Mouse (Mus musculus): ENCODE data around the gene Gprin1. TPM values are rescaled to one million over a fixed set of nuclear protein-coding genes. Genes with fewer than 3 reads are reported as not detected.

The Gprin1 gene
- polyA plus RNA-seq, 1 experiment from 2014 or later = 0.23 TPM

DNA sequence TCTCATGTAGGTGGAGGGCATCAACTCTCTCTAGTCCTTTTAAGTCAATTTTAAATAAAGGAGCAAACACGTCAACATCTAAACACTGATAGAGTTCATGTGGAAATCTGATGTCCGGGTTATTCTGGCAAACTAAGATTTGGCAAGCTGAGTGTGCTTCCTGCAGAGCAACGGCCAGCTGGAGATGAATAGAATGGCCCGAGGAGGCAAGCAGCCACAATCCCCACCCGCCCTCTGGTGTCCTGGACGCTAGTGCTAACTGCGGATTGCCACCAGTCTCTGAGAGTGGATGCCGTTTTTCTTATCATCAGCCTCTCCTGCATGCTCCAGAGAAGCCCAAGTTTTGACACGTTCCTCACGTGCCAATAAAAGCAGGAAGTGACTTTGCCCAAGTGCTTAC is 2.8 kb downstream of the Gprin1 start:
- H3K36me3 ChIP-seq = no peaks in the 10 kb centered on the region
- H3K4me3 ChIP-seq = no peak overlapping the region
- ATAC-seq = no peak
- peaks cover 74% of the 10 kb centered on the region for H3K27me3 ChIP-seq (replicated peaks)
- H3K9me3 ChIP-seq (replicated peaks) = no peaks in the 10 kb centered on the region
- H3K27ac ChIP-seq = no peak overlapping the region
- H3K9ac ChIP-seq = no peak overlapping the region
- peaks cover 12% of the 10 kb centered on the region for H3K4me1 ChIP-seq
- 36% methylated on average over 10 of the region's 10 CpGs for WGBS (ENCODE audit: insufficient replicate concordance)
- no peak overlapping the region for H3K4me2 ChIP-seq

DNA sequence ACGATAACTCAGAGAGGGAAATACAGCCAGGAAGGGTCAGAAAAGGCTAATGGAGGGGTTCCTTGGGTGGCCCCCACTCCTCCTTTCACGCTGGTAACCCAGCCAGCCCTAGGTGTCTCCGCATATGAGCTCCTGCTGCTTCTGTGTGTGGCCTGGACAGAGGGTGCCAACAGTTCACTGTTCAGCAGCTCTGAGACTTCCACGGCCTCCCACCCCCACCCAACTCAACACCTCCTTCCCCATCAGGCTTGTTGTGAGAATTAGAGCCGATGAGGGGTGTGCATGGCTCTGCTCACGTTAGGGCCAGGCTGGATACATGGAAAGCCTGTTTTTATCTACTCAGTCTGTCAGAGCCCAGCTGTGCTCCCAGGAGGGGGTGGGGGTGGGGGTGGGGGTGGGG is 3.6 kb downstream of the Gprin1 start:
- Histone ChIP-seq H3K27me3 (replicated peaks) (peaks cover 73% of the 10 kb centered on the region), H3K27ac (no peak overlapping the region), H3K4me3 (no peak overlapping the region), H3K4me2 (no peak overlapping the region), H3K9ac (no peak overlapping the region), H3K4me1 (peaks cover 12% of the 10 kb centered on the region), H3K36me3 (no peaks in the 10 kb centered on the region), H3K9me3 (replicated peaks) (no peaks in the 10 kb centered on the region)
- WGBS (ENCODE audit: insufficient replicate concordance) = 26% methylated on average over 6 of the region's 6 CpGs
- ATAC-seq = no peak

DNA sequence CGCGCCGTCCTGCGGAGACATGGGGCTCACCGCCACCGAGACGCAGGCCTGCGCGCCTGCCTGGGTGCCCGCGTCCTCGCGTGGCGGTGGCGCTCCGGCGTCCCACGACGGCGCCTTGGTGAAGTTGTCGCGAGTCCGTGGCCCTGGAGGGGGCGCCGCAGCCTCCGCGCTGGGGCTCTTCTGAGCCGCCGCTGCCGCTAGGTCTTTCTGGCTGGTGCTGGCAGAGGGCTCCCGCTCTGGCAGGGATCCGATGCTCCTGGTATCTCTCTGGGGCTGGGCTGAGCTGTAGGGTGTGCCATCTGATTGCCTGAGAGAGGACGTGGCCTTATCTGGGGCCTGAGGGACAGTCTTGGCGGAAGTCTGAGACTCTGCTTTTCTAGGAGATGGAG is 11.5 kb downstream of the Gprin1 start:
- Histone ChIP-seq H3K4me2 (peak overlapping the region; percentile 59), H3K4me3 (peak overlapping the region; percentile 38), H3K9ac (no peak overlapping the region), H3K9me3 (replicated peaks) (no peaks in the 10 kb centered on the region), H3K36me3 (no peaks in the 10 kb centered on the region), H3K27me3 (replicated peaks) (peaks cover 70% of the 10 kb centered on the region), H3K27ac (no peak overlapping the region), H3K4me1 (0 out of 2 replicates have a peak, but pooled peaks cover 7% of the 10 kb centered on the region)
- no peak for ATAC-seq
- 6% methylated on average over 34 of the region's 34 CpGs for WGBS (ENCODE audit: insufficient replicate concordance)

DNA sequence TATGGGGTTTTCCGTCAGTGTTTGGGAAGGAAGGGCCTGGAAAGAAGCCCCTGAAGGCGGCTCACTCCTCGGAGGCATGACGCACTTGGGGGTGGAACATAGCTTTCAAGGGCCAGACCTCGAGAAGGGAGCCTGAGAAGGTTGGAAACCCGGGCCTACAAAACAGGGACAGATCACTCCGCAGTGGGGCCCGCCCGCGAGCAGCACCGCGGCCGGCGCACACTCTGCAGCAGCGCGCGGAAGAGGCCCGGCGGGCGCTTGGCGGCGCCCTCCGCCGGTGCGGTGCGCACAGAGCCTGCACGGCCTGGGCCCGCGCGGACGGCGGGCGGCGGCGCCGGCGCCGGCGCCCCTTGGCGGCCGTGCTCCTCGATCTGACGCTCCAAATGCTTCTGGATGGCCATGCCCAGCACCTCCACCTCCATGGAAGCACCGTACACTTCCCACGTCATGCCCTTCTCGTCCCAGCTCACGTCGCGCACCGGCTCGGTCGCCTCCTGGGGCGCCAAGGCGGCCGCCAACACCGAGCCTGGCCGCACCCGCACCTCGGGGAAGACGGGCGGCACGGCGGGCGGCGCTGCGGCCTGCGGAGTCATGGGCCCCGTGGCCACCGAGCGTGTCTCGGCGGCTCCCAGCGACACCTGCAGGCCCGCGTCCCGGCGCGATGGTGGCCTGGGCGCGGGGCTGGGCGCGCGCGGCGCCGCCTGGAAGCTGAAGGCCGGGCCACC is 12.0 kb downstream of the Gprin1 start:
- H3K9me3 ChIP-seq (replicated peaks) = no peaks in the 10 kb centered on the region
- H3K4me2 ChIP-seq = peak overlapping the region; percentile 59
- H3K27ac ChIP-seq = no peak overlapping the region
- no peak overlapping the region for H3K9ac ChIP-seq
- 3% methylated on average over 80 of the region's 87 CpGs for WGBS (ENCODE audit: insufficient replicate concordance)
- 0 out of 2 replicates have a peak, but pooled peaks cover 7% of the 10 kb centered on the region for H3K4me1 ChIP-seq
- no peaks in the 10 kb centered on the region for H3K36me3 ChIP-seq
- H3K4me3 ChIP-seq = peak overlapping the region; percentile 38
- 0 out of 2 replicates have a peak, but pooled peaks have one; percentile 37 for ATAC-seq
- peaks cover 70% of the 10 kb centered on the region for H3K27me3 ChIP-seq (replicated peaks)

DNA sequence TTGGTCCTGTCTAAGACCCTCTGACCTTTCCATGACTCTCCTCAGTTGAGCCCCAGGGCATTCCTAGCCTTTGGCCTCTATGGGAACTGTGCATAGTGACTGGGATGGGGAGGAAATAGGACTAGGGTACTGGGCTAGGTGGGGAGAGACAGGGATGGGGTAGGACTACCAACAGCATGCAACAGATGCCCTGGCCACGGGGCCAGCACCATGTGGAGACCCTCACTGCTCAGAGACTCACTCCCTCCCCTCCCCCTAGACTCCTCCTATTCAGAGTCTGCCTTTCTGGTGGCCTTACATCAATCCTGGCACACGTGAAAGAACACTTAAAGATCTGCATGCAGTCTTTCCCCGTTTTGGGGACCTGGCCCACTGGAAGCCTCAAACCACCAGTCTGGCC is 12.7 kb downstream of the Gprin1 start:
- no peak for ATAC-seq
- Histone ChIP-seq H3K4me2 (peak overlapping the region; percentile 59; the same call in 1 of the 2 replicates), H3K36me3 (no peaks in the 10 kb centered on the region), H3K4me1 (0 out of 2 replicates have a peak, but pooled peaks cover 7% of the 10 kb centered on the region), H3K9me3 (replicated peaks) (no peaks in the 10 kb centered on the region), H3K27me3 (replicated peaks) (peaks cover 69% of the 10 kb centered on the region), H3K9ac (no peak overlapping the region), H3K27ac (no peak overlapping the region), H3K4me3 (no peak overlapping the region)
- 22% methylated on average over 3 of the region's 3 CpGs for WGBS (ENCODE audit: insufficient replicate concordance)

DNA sequence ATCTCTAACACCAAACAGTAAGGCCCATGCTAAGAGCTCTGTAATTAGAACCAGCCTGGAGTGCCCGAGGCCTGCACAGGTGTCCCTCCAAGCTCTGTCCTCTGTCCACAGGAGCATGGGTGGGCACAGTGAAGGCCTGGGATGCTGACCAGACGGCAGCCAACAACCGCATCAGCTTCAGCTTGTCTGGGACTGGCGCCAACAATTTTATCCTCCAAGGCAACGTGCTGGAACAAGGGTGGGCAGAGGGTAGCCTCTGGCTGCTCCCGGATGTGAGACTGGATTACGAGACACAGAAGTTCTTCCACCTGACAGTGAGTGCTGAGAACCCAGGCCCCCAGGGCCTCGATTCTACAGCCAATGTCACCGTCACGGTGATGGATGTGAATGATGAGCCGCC is 23.5 kb downstream of the Gprin1 start:
- Histone ChIP-seq H3K9me3 (replicated peaks) (peaks cover 9% of the 10 kb centered on the region), H3K9ac (no peak overlapping the region), H3K4me1 (no peaks in the 10 kb centered on the region), H3K27me3 (replicated peaks) (no peaks in the 10 kb centered on the region), H3K27ac (no peak overlapping the region), H3K36me3 (no peaks in the 10 kb centered on the region; the same call in 1 of the 2 replicates), H3K4me2 (no peak overlapping the region), H3K4me3 (no peak overlapping the region)
- no peak for ATAC-seq
- WGBS (ENCODE audit: insufficient replicate concordance) = 65% methylated on average over 11 of the region's 11 CpGs

DNA sequence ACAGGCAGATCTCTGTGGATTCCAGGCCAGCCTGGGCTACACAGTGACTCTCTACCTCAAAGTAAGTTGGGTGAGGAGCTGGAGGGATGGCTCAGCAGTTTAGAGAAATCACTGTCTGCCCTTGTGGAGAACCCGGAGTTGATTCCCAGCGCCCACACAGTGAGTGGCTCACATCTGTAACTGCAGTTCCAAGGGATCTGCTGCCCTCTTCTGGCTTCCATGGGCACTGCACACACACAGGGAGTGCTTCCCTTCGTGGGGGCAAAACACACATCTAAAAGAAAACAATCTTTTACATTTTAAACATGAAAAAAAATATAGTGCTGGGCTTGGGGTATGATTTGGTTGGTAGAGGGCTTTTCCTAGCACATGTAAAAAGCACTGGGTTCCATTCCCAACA is 26.5 kb downstream of the Gprin1 start:
- 83% methylated on average over 3 of the region's 3 CpGs for WGBS (ENCODE audit: insufficient replicate concordance)
- H3K9me3 ChIP-seq (replicated peaks) = peaks cover 9% of the 10 kb centered on the region

GRCm38 (mm10) chr13:54716916-54717315 is 32.8 kb downstream of the Gprin1 start:
- H3K27me3 ChIP-seq (replicated peaks) = no peaks in the 10 kb centered on the region; the same call in 1 of the 2 replicates
- H3K4me1 ChIP-seq = no peaks in the 10 kb centered on the region
- no peak overlapping the region for H3K4me3 ChIP-seq
- no peak overlapping the region for H3K9ac ChIP-seq
- 2% methylated on average over 5 of the region's 5 CpGs for WGBS (ENCODE audit: insufficient replicate concordance)
- no peak overlapping the region for H3K27ac ChIP-seq
- no peaks in the 10 kb centered on the region for H3K9me3 ChIP-seq (replicated peaks)
- no peak overlapping the region for H3K4me2 ChIP-seq
- no peak for ATAC-seq
- no peaks in the 10 kb centered on the region for H3K36me3 ChIP-seq

More for the DNA sequence above, 26.5 kb downstream of the Gprin1 start:
- no peaks in the 10 kb centered on the region; the same call in 1 of the 2 replicates for H3K36me3 ChIP-seq
- no peaks in the 10 kb centered on the region for H3K4me1 ChIP-seq
- H3K27ac ChIP-seq = no peak overlapping the region
- H3K4me2 ChIP-seq = no peak overlapping the region
- H3K27me3 ChIP-seq (replicated peaks) = no peaks in the 10 kb centered on the region
- no peak overlapping the region for H3K9ac ChIP-seq
- ATAC-seq = no peak
- H3K4me3 ChIP-seq = no peak overlapping the region

- Histone ChIP-seq H3K36me3 (no peaks in the 10 kb centered on the region), H3K4me2 (no peak overlapping the region), H3K27ac (no peak overlapping the region), H3K27me3 (replicated peaks) (no peaks in the 10 kb centered on the region; the same call in 1 of the 2 replicates), H3K9ac (no peak overlapping the region), H3K4me3 (no peak overlapping the region), H3K4me1 (no peaks in the 10 kb centered on the region), H3K9me3 (replicated peaks) (peaks cover 5% of the 10 kb centered on the region; the same call in 1 of the 2 replicates)
- ATAC-seq = no peak
- WGBS (ENCODE audit: insufficient replicate concordance) = 65% methylated on average over 10 of the region's 10 CpGs
These were observed 34.7 kb downstream of the Gprin1 start for GRCm38 (mm10) chr13:54714996-54715395.

DNA sequence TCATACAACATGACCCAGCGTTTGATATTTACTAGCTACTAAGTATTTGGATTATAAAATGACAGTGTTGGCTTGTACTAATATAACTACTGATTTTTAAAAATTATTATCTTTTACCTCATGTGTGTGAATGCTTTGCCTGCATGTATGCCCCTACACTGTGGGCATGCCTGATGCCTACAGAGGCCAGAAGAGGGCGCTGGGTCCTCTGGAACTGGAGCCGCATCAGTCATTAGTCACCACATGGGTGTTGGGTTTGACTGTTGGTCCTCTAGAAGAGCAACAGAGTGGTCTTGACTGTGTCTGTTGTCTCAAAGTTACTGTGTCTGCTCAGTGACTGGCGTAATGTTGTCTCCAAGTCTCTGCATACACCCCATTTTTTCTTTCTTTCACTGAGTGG is 35.3 kb downstream of the Gprin1 start:
- Histone ChIP-seq H3K9me3 (replicated peaks) (peaks cover 5% of the 10 kb centered on the region; the same call in 1 of the 2 replicates), H3K4me2 (no peak overlapping the region), H3K27ac (no peak overlapping the region), H3K4me1 (no peaks in the 10 kb centered on the region), H3K4me3 (no peak overlapping the region), H3K27me3 (replicated peaks) (no peaks in the 10 kb centered on the region; the same call in 1 of the 2 replicates), H3K36me3 (no peaks in the 10 kb centered on the region), H3K9ac (no peak overlapping the region)
- WGBS (ENCODE audit: insufficient replicate concordance) = 35% methylated on average over 4 of the region's 4 CpGs
- no peak for ATAC-seq

- Histone ChIP-seq H3K36me3 (no peaks in the 10 kb centered on the region), H3K27ac (no peak overlapping the region), H3K9ac (no peak overlapping the region), H3K4me2 (no peak overlapping the region), H3K27me3 (replicated peaks) (no peaks in the 10 kb centered on the region; the same call in none of the 2 replicates), H3K4me1 (no peaks in the 10 kb centered on the region), H3K9me3 (replicated peaks) (peaks cover 5% of the 10 kb centered on the region; the same call in 1 of the 2 replicates), H3K4me3 (no peak overlapping the region)
- WGBS (ENCODE audit: insufficient replicate concordance) = 50% methylated on average over 3 of the region's 3 CpGs
- ATAC-seq = no peak
These were observed 38.8 kb downstream of the Gprin1 start for GRCm38 (mm10) chr13:54710866-54711265.

DNA sequence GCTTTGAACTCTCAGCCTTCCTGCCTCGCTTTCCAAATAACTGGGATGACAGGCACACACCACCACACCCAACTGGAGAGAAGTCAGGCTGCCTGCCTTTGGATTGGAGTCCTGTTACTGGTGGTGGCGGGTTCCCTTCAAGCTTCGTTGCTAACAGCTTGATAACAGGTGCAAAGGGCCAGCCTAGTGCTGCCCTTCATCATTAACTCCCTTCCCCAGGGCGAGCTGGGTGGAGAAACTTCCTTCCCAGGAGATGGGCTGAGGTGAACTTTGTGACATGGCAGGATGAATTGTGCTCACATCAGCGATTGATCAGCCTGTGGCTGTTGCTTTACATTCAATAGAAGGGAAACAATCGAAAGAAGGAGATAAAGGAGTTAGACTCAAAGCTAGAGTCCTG is 44.8 kb downstream of the Gprin1 start:
- H3K4me2 ChIP-seq = no peak overlapping the region
- 38% methylated on average over 6 of the region's 6 CpGs for WGBS (ENCODE audit: insufficient replicate concordance)
- peaks cover 4% of the 10 kb centered on the region; the same call in 1 of the 2 replicates for H3K4me1 ChIP-seq
- no peak overlapping the region for H3K27ac ChIP-seq
- H3K4me3 ChIP-seq = no peak overlapping the region
- ATAC-seq = no peak
- H3K9ac ChIP-seq = no peak overlapping the region
- no peaks in the 10 kb centered on the region for H3K36me3 ChIP-seq
- peaks cover 17% of the 10 kb centered on the region; the same call in 1 of the 2 replicates for H3K27me3 ChIP-seq (replicated peaks)
- H3K9me3 ChIP-seq (replicated peaks) = no peaks in the 10 kb centered on the region

Measured in liver, embryonic 12.5 days (tissue).